Mouse (Mus musculus) urinary bladder, adult 2 months (tissue): ENCODE data around the gene Gm6526. TPM values are rescaled to one million over a fixed set of nuclear protein-coding genes. Genes with fewer than 3 reads are reported as not detected.
"Not testable (repeated sequence)": the region's sequence is repeated elsewhere in the genome, so short reads cannot be mapped to it uniquely, and the experiment has no call there.

Experiments used
- DNase-seq: peaks from one replicate; pipeline ENCODE4 v3.0.0; 2022; ENCODE audit warnings: low spot score
- polyA plus RNA-seq: library from polyadenylated mRNA; depleted of rRNA; stranded (reverse); fragments of >200 nt; gene quantifications from 2 replicates; pipeline ENCODE4 v1.2.3, GENCODE M21; 2012; rRNA removed

The Gm6526 gene
- polyA plus RNA-seq = not detected in 2 replicates

DNA sequence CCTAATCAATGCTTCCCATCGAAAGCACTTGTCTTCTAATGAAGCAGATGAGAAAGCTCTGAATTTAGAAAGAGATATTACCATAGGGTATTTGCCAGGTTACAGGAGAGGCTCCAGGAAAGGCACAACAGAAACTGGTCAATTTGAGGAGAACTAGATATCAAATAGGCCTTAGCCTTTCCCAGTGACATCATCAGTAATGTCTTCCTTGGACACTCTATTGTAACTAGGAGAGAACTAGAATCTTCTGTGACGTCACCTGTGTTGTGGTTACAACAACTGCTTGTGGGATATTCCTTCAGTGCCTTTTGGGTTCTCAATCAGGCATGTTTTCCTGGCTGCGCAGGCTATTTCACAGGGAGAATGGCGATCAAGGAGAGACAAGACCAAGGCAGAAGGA is at the start of gene Gm6526:
TSS of gene Gm6526 (plus strand) at position 301 of the 400 bp plus-strand sequence.
- DNase-seq = not testable (repeated sequence)

DNA sequence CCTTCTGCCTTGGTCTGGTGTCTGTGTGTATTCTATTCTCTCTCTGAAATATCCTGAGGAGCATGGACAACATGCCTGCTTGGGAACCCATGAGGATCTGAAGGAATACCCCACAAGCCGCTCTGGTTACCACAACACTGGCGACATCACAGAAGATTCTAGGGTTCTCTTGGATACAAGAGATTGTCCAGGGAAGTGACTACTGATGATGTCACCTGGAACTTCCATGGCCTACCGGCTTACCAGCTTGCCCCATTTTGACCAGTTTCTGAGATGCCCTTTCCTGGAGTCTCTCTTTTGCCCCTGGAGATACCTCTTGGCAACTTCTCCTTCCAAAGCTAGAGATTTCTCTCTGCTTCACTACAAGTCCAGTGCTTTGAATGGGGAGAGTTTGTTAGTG is 20.3 kb upstream of the Gm6526 start, which contains the start of gene Gm16506:
TSS of gene Gm16506 (minus strand) at position 101 of the 400 bp plus-strand sequence.
- not testable (repeated sequence) for DNase-seq

DNA sequence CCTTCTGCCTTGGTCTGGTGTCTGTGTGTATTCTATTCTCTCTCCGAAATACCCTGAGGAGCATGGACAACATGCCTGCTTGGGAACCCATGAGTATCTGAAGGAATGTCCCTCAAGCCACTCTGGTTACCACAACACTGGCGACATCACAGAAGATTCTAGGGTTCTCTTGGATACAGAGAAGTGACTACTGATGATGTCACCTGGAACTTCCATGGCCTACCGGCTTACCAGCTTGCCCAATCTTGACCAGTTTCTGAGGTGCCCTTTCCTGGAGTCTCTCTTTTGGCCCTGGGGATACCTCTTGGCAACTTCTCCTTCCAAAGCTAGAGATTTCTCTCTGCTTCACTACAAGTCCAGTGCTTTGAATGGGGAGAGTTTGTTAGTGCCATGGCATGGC is 37.0 kb downstream of the Gm6526 start, which contains the start of gene Gm8180:
TSS of gene Gm8180 (minus strand) at position 101 of the 400 bp plus-strand sequence.
- DNase-seq = not testable (repeated sequence)

DNA sequence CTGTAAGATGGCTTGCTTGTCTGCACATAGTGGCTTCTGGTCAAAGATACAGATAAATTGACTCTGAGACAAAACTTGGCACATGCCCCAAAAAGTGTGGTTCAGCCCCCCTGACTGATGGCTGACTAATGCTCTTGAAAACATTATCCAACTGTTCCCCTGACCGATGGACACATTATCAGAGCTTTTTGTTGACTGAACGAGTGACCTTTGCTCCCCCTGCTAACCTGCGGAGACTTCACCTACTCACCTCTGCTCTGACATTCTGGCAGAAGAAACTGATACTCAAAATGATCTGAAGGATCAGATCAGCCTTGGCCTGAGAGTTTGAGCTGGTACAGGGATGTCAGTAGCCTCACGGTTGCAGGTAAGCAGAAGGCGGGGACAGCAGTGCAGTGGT is 46.1 kb downstream of the Gm6526 start:
- not testable (repeated sequence) for DNase-seq

DNA sequence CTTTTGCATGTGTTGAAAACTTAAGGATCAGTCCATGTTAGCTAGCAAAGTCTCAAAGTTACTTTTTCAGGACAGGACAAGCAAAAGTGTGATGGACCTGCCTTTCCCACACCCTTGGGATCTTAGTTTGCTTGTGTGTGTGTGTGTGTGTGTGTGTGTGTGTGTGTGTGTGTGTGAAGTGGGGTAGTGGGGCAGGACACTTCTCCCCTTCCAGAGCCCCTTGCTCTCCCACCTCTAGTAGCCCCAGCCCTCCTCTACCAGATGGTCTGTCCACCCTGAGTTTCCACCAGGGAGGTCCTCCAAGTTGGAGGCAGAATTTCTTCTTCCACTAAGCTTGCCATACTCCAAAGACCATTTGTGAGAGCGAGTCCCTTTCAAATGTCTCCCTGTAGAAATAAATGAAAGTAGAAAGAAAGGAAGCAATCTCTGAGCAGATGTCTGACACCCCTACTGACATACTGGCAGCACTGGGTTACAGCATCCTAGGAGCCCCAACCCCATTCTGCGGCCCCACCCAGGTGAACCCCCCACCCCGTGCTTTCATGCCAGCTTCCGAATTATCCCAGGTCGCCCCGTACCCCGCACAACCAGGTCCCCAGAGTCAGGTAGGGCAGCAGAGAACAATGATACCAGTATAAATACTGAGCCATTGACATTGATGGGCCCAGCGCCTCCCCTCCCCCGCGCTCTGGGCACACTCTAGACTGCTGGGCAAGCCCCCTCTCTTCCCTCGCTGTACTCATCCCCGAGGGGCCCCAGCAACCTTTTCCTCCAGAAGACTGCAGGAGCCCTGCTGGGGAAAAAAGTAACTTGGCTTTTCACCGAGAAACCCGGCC is 48.6 kb downstream of the Gm6526 start:
- no peak for DNase-seq

DNA sequence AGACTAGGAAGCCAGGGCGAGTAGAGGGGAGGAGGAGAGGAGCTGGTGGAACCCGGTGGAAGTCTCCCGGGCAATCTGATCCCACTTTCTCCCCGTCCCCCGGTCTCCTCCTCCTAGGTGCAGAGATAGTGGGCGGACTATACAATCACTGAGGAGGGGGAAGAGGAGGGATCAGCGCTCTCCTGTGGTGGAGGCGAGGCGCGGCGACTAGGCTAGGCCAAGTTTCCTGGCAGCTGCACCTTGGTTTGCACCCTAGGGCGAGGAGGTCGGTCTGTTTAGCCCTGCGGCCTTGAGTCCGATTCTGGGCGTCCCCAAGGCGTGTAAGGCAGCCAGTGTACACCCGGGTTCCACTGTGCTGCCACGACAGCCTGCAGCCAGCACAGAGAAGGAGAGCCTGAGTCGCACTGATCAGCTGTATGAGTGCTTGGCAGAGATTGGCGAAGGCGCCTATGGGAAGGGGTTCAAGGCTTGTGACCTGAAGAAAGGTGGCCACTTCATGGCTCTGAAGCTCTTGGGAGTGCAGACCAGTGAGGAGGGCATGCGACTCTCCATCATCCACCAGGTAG is 49.3 kb downstream of the Gm6526 start:
- DNase-seq = not testable (repeated sequence)

DNA sequence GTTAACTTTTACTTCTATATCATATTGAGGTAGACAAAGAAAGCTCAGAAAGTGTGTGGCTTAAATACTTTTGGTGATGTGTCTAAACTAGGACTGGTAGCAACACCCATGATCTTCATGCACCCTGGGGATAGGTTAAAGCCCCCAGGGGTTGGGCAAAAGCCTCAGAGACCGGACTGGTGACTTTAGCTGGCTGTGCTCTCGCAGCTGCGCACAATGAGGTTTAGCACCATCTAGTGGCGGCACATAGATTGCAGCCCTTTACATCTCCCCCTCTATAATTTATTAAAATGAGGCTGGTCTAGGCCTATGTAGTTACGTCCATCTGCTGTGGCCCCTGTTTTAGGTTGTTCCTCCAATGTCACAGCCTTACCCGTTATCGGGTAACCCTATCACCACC is 56.8 kb downstream of the Gm6526 start:
- DNase-seq = not testable (repeated sequence)

Other genes with a start within 250 kb of the Gm6526 start
- gene Gm5799, start 204.3 kb upstream of the Gm6526 start, polyA plus RNA-seq = not detected in 2 replicates
- not detected in 2 replicates for gene Gm17654, start 168.7 kb upstream of the Gm6526 start, polyA plus RNA-seq
- gene Gm10375, start 139.9 kb upstream of the Gm6526 start, polyA plus RNA-seq = not detected in 2 replicates
- gene Gm8165, start 70.7 kb upstream of the Gm6526 start, polyA plus RNA-seq = not detected in 2 replicates
- gene Gm7324, start 50.0 kb upstream of the Gm6526 start, polyA plus RNA-seq = 0.16 and 0.36 TPM in 2 replicates
- not detected in 2 replicates for gene Gm16506, start 20.4 kb upstream of the Gm6526 start, polyA plus RNA-seq
- gene Gm8180, start 36.9 kb downstream of the Gm6526 start, polyA plus RNA-seq = not detected in 2 replicates
- gene Ear1, start 127.7 kb downstream of the Gm6526 start, polyA plus RNA-seq = 0.12 TPM in 1 of 2 replicates, not detected in the other
- not detected in 2 replicates for gene Ear10, start 175.7 kb downstream of the Gm6526 start, polyA plus RNA-seq
- gene Gm8113, start 177.5 kb downstream of the Gm6526 start, polyA plus RNA-seq = 4.3 and 5.7 TPM in 2 replicates
- not detected in 2 replicates for gene Ang5, start 209.2 kb downstream of the Gm6526 start, polyA plus RNA-seq